Mouse (Mus musculus): ENCODE measurements around the gene Tnrc18. TPM values are rescaled to one million over a fixed set of nuclear protein-coding genes. Genes with fewer than 3 reads are reported as not detected.
A peak's percentile ranks its signal among the peaks of the same experiment; 100 is the strongest.

Tnrc18 gene
- polyA plus RNA-seq, 1 experiment, result 0.97 TPM

DNA sequence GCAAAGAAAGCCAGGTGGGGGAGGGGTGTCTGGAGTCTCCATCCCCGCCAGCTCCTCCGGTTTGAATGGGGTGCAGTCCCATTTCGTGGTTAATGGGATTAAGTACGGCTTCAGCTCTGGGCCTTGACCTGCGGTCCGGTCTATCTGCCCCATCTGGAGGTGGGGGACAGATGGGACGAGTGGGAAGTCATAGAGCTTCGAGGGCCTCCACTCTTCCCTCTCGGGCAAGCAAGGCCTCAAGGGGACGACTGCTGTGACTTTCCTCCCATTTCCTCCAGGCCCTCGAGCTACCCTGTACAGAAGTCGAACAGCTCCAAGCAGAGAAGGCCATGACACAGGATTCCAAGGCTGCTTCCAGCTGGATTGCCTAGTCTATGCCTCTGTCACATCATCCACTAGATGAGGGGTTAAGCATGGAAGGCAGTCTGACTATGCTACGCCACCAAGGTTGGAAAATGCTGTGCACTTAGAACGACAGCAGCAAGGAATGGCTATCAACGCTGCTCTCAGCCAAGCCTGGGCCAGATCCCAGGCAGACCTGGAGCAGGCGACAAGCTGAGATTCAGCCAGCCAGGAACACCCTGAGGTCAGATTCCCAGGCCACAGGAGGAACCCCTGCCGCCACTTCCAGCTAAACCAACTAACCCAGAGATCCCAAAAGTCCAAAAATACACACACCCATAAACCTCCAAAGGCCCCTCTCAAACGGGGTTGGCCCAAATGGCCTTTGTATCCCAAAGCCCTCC is 4.3 kb downstream of the Tnrc18 start:
- no peak for TF ChIP-seq GATA1 (IDR thresholded peaks at IDR 0.05; ENCODE audit: low read length)
- TF ChIP-seq TAL1 (IDR thresholded peaks at IDR 0.05; ENCODE audit: low read length), result no peak
- Histone ChIP-seq H3K4me3 (replicated peaks) (no peak overlapping the region), H3K4me1 (ENCODE audit: control insufficient read depth) (peaks cover 22% of the 10 kb centered on the region), H3K27me3 (ENCODE audit: control insufficient read depth) (peaks cover 91% of the 10 kb centered on the region), H3K36me3 (ENCODE audit: control insufficient read depth) (no peaks in the 10 kb centered on the region), H3K9me3 (ENCODE audit: control insufficient read depth, low read length) (peaks cover 20% of the 10 kb centered on the region; the same call in 1 of the 2 replicates)

DNA sequence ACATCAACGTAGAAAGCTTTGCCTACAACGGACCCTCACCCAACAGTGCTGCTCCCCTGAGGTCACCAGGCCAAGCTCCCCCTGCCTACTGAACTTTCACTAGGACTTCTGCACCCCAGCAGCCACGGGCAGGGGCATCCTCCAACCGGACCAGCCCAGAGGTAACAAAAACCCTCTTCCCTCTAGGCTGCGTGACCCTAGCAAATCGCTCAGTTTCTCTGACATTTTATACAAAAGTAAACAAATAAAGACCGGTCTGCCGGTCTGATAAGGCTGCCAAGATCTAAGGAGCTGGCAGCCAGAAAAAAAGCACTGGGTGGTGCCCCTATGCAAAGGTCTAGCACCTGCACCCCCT is 4.9 kb downstream of the Tnrc18 start:
- TF ChIP-seq GATA1 (IDR thresholded peaks at IDR 0.05; ENCODE audit: low read length) (no peak), TAL1 (IDR thresholded peaks at IDR 0.05; ENCODE audit: low read length) (no peak)
- H3K36me3 ChIP-seq (ENCODE audit: control insufficient read depth), result no peaks in the 10 kb centered on the region
- H3K4me1 ChIP-seq (ENCODE audit: control insufficient read depth), result peaks cover 19% of the 10 kb centered on the region
- peaks cover 85% of the 10 kb centered on the region for H3K27me3 ChIP-seq (ENCODE audit: control insufficient read depth)
- no peak overlapping the region for H3K4me3 ChIP-seq (replicated peaks)
- peaks cover 20% of the 10 kb centered on the region; the same call in 1 of the 2 replicates for H3K9me3 ChIP-seq (ENCODE audit: control insufficient read depth, low read length)

DNA sequence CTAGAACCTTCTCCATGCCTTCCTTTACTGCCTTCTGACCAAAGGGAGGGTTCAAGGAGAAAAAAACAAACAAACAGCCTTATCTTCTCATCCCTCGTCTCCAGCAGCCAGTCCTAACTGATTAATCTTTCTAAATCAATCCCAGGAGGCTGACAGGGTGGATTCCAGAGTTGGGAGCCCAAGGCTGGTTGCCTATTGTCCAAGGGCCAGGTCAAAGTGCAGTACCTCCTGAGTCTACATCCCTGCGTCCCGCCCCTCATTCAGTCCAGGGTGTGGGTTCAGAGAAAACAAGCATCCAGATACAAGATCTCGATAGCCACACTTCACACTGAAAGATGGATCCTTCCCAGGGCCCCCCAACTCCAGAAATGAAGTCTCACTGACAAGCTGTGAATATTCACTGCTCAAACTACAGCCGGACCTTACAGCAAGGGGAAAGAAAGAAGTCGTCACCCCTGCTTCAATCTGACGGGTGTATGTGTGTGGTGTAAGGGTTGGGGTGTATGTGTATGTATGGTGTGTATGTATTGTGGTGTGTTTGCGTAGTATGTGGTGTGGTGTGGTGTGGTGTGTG is 5.5 kb downstream of the Tnrc18 start:
- H3K36me3 ChIP-seq (ENCODE audit: control insufficient read depth), result no peaks in the 10 kb centered on the region
- no peak for TF ChIP-seq GATA1 (IDR thresholded peaks at IDR 0.05; ENCODE audit: low read length)
- TF ChIP-seq TAL1 (IDR thresholded peaks at IDR 0.05; ENCODE audit: low read length), result no peak

DNA sequence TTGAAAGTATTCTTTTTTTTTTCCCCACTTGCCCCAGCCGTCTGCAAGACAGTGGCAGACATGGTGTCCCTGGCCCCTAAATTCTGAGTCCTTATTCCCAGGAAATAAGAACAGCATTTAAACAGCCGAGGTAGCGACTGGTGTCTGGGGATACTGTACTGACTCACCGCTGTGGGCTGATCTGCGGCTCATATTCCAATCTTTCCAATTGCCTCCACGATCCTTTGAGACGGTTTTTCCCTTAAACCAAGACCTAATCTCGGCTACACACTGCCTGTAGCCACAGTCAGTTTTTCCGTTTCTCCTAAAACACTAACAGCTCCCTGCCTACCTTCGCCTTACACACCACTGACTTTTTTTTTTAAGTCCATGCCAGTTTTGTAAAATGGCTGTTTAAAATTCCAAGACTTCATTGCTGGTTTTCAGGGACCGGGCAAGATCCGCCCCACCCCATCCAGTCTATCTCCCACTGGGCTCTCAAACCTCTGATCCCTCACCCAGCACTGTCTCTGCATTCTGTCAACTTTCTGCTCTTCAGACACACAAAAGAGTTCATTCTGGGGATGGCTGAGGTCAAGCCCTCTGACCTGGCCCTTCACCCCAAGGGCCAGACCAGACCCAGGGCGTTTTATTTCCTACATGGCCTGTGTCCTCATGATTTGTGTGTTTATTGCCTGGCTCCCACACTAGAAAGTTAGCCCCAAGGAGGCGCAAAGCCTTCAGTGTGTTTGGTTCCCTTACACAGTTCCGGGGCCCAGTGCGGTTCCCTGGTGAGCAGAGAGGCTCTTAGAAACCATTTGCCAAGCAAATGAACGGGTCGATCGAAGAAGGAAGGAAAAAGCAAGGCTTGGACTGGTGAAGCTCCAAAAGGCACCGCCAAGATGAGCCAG is 6.5 kb downstream of the Tnrc18 start:
- Histone ChIP-seq H3K36me3 (ENCODE audit: control insufficient read depth) (no peaks in the 10 kb centered on the region), H3K9me3 (ENCODE audit: control insufficient read depth, low read length) (peaks cover 18% of the 10 kb centered on the region; the same call in 1 of the 2 replicates), H3K27me3 (ENCODE audit: control insufficient read depth) (peaks cover 71% of the 10 kb centered on the region), H3K4me1 (ENCODE audit: control insufficient read depth) (peaks cover 7% of the 10 kb centered on the region), H3K4me3 (replicated peaks) (no peak overlapping the region)
- TF ChIP-seq GATA1 (IDR thresholded peaks at IDR 0.05; ENCODE audit: low read length) (no peak), TAL1 (IDR thresholded peaks at IDR 0.05; ENCODE audit: low read length) (no peak)

More for the DNA sequence above, 5.5 kb downstream of the Tnrc18 start:
- H3K27me3 ChIP-seq (ENCODE audit: control insufficient read depth), result peaks cover 79% of the 10 kb centered on the region
- no peak overlapping the region for H3K4me3 ChIP-seq (replicated peaks)
- H3K9me3 ChIP-seq (ENCODE audit: control insufficient read depth, low read length), result peaks cover 19% of the 10 kb centered on the region; the same call in 1 of the 2 replicates
- peaks cover 16% of the 10 kb centered on the region for H3K4me1 ChIP-seq (ENCODE audit: control insufficient read depth)

DNA sequence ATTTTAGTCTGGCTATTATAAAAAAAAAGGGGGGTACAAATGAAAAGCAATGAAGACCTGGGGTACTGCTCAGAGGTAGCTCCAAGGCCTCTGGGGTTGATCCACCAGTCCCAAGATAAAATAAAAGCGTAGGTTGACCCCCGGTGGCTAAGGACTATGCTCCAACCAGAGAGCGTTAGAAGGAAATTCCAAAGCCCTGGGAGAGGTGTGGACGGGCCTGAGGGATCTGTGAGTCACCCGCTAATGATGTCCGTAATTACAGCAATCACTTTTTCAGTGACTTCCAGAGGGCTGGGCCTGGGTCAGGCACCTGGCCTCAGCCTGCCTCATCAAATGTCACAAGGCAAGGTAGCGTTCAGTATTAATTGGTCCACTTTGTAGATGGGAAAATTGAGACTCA is 9.8 kb downstream of the Tnrc18 start:
- Histone ChIP-seq H3K4me3 (replicated peaks) (no peak overlapping the region), H3K36me3 (ENCODE audit: control insufficient read depth) (no peaks in the 10 kb centered on the region), H3K27me3 (ENCODE audit: control insufficient read depth) (peaks cover 41% of the 10 kb centered on the region), H3K4me1 (ENCODE audit: control insufficient read depth) (peaks cover 18% of the 10 kb centered on the region), H3K9me3 (ENCODE audit: control insufficient read depth, low read length) (no peaks in the 10 kb centered on the region)
- no peak for TF ChIP-seq GATA1 (IDR thresholded peaks at IDR 0.05; ENCODE audit: low read length)
- TF ChIP-seq TAL1 (IDR thresholded peaks at IDR 0.05; ENCODE audit: low read length), result no peak

DNA sequence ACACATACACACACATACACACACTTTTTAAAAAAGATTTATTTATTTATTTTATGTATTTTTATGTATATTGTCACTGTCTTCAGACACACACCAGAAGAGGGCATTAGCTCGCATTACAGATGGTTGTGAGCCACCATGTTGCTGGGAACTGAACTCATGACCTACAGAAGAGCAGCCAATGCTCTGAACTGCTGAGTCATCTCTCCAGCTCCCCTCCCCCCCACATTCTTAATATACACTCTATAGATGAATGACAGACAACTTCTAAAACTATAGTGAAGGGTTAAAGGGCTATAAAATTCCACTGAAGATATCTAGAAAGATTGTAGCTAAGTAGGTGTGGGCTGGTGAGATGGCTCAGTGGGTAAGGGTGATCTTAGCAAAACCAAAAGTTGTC is 13.7 kb downstream of the Tnrc18 start:
- no peak for TF ChIP-seq TAL1 (IDR thresholded peaks at IDR 0.05; ENCODE audit: low read length)
- TF ChIP-seq GATA1 (IDR thresholded peaks at IDR 0.05; ENCODE audit: low read length), result no peak
- Histone ChIP-seq H3K4me3 (replicated peaks) (no peak overlapping the region), H3K36me3 (ENCODE audit: control insufficient read depth) (no peaks in the 10 kb centered on the region), H3K4me1 (ENCODE audit: control insufficient read depth) (peaks cover 54% of the 10 kb centered on the region), H3K27me3 (ENCODE audit: control insufficient read depth) (peaks cover 5% of the 10 kb centered on the region), H3K9me3 (ENCODE audit: control insufficient read depth, low read length) (no peaks in the 10 kb centered on the region)

DNA sequence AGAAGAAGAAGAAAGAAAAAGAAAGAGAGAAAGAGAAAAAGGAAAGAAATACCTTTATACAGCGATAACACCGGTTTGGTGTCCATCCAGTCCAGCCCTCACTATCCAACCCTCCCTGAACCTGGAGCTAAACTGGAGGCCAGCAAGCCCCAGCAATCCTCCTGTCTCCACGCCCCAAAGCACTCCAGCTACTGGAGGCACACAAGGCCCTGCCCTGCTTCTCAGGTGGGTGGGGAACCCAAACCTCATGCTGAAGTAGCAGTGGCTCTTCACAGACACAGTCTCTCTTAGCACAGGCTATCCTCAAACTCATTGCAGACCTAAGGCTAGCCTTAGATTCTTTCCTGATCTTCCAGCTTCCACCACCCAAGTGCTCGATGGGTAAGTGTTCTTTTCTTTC is 14.6 kb downstream of the Tnrc18 start:
- peak overlapping the region; percentile 44 for H3K4me3 ChIP-seq (replicated peaks)
- no peaks in the 10 kb centered on the region for H3K9me3 ChIP-seq (ENCODE audit: control insufficient read depth, low read length)
- TF ChIP-seq TAL1 (IDR thresholded peaks at IDR 0.05; ENCODE audit: low read length) (no peak), GATA1 (IDR thresholded peaks at IDR 0.05; ENCODE audit: low read length) (no peak)
- H3K4me1 ChIP-seq (ENCODE audit: control insufficient read depth), result peaks cover 54% of the 10 kb centered on the region
- no peaks in the 10 kb centered on the region for H3K36me3 ChIP-seq (ENCODE audit: control insufficient read depth)
- peaks cover 5% of the 10 kb centered on the region for H3K27me3 ChIP-seq (ENCODE audit: control insufficient read depth)

DNA sequence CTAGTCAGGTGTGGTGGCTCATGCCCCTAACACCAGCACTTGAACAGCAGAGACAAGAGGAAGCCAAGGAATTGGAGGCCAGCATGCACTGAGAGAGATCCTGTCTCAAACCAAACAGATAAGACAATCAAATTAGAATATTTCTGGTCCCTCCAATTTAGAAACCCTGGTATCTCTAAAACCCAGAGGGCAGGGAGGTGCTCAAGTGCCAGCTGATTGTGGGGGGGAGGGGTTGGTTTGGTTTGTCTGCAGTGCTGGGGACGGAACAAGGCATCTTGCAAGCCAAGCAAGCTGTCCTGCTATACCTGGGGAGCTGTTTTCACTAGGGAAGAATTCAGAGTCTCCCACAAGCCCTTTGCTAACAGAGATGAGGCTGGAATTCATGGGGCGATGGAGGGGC is 15.5 kb downstream of the Tnrc18 start:
- H3K9me3 ChIP-seq (ENCODE audit: control insufficient read depth, low read length), result no peaks in the 10 kb centered on the region
- no peaks in the 10 kb centered on the region for H3K36me3 ChIP-seq (ENCODE audit: control insufficient read depth)
- TF ChIP-seq GATA1 (IDR thresholded peaks at IDR 0.05; ENCODE audit: low read length), result peak; percentile 43; the same call in 1 of the 2 replicates
- TF ChIP-seq TAL1 (IDR thresholded peaks at IDR 0.05; ENCODE audit: low read length), result peak; percentile 61; the same call in 2 of the 3 replicates
- H3K4me1 ChIP-seq (ENCODE audit: control insufficient read depth), result peaks cover 56% of the 10 kb centered on the region
- H3K4me3 ChIP-seq (replicated peaks), result peak overlapping the region; percentile 52
- H3K27me3 ChIP-seq (ENCODE audit: control insufficient read depth), result peaks cover 5% of the 10 kb centered on the region

DNA sequence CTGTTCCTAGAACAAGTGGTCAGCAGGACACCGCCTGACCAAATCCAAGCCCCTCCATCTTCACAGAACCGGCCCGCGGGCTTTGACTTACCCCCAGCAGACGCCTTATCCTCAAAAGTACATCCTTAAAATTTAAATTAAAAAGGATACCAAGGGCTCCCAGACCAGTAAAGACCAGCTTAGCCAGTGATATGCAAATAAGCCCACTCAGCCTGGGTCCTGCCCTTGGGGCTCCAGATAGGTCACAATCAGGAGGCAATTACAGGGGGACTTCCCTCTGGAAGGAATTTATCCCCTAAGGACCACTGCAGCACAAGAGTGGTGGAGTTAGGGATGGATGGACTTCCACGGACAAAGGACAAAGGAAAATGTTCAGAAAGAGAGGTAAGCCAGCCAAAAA is 16.8 kb downstream of the Tnrc18 start:
- H3K4me1 ChIP-seq (ENCODE audit: control insufficient read depth), result peaks cover 65% of the 10 kb centered on the region
- H3K36me3 ChIP-seq (ENCODE audit: control insufficient read depth), result no peaks in the 10 kb centered on the region; the same call in 1 of the 2 replicates
- H3K27me3 ChIP-seq (ENCODE audit: control insufficient read depth), result peaks cover 3% of the 10 kb centered on the region; the same call in 1 of the 2 replicates
- TF ChIP-seq GATA1 (IDR thresholded peaks at IDR 0.05; ENCODE audit: low read length) (no peak), TAL1 (IDR thresholded peaks at IDR 0.05; ENCODE audit: low read length) (no peak)
- H3K9me3 ChIP-seq (ENCODE audit: control insufficient read depth, low read length), result no peaks in the 10 kb centered on the region
- H3K4me3 ChIP-seq (replicated peaks), result no peak overlapping the region

Measured in erythroblast, embryonic 14.5 days (primary cell).